Mouse (Mus musculus): ENCODE results near the gene Acap1.

DNA sequence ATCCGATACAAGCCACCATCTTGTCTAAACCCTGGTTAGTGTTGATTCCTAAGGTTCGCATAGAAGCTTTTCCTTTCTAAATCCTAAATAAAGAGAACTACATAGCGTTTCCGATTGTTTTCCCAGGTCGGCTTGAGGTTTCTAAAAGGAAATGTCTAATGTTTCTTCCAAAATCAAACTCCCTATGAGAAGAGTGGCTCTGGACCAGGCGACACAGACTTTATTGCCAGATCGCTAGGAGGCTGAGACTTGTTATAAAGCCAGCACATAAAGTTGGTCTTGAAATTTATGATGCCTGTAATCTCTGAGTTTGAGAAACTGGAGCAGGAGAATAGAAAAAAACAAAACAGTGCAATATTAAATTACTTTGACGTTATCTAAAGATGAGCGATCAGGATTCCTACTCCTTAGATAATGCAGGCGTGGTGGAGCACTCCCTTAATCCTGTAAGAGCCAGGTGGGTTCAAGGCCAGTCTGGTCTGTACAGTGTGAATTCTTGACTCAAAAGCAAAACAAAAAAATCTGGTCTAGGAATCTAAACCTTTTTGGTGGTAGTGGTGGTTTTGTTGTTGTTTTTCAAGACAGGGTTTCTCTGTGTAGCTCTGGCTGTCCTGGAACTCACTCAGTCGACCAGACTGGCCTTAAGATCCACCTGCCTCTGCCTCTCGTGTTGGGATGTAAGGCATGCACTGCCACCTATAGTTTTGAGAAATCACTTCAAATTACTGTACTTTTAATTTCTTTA, 26.8 kb upstream of the Acap1 start:
- no peak for TF ChIP-seq POLR2A (IDR thresholded peaks at IDR 0.05; ENCODE audit: borderline replicate concordance, control insufficient read depth, low read depth, low read length)
- TF ChIP-seq CTCF (IDR thresholded peaks at IDR 0.05; ENCODE audit: control insufficient read depth, insufficient read depth, low read length), result no peak

Measured in bone marrow, adult 2 months (tissue).